Mouse (Mus musculus): Measurements from ENCODE around the gene Cds2. TPM values are rescaled to one million over a fixed set of nuclear protein-coding genes. Genes with fewer than 3 reads are reported as not detected.

The Cds2 gene
- total RNA-seq, 1 experiment = 73.9 TPM

GRCm38 (mm10) chr2:132262175-132262574 lies 773 bp upstream of the Cds2 start:
- peaks cover 2 to 4% of the 10 kb centered on the region in 2 experiments for H3K4me1 ChIP-seq (ENCODE audit: control insufficient read depth in 2 of 2, insufficient read depth in 2 of 2, low read length in 2 of 2, poor library complexity in 1 of 2)
- no peak overlapping the region; the same call in 1 of the 2 replicates for H3K27ac ChIP-seq (ENCODE audit: insufficient read depth, low read depth, low read length, poor library complexity, severe bottlenecking)
- H3K9ac ChIP-seq (ENCODE audit: insufficient read depth, low read depth, low read length, poor library complexity, severe bottlenecking) = no peak overlapping the region
- peak overlapping the region; percentile 55 to 62; a peak in 2 of 4 replicates for H3K4me3 ChIP-seq (ENCODE audit: insufficient read depth in 1 of 2, low read depth in 1 of 2, low read length in 2 of 2, poor library complexity in 1 of 2, severe bottlenecking in 1 of 2)
- no peaks in the 10 kb centered on the region for H3K36me3 ChIP-seq (ENCODE audit: control insufficient read depth, insufficient read depth, low read length, poor library complexity, severe bottlenecking)
- in situ Hi-C loops (cut with MboI; ENCODE audit: low sequenced_read_pairs in 2 of 2, unreplicated experiment in 2 of 2) = no loop called here
- no peak for DNase-seq (ENCODE audit: low read depth, low spot score)
- peak; percentile 28; the same call in 1 of the 2 replicates for TF ChIP-seq ZNF384 (IDR thresholded peaks at IDR 0.05; ENCODE audit: low read depth, low read length)
- TF ChIP-seq HCFC1 (IDR thresholded peaks at IDR 0.05; ENCODE audit: borderline replicate concordance, insufficient read depth, low read length) = no peak
- no peaks in the 10 kb centered on the region for H3K9me3 ChIP-seq (ENCODE audit: control insufficient read depth, insufficient read depth, low read depth, low read length)

GRCm38 (mm10) chr2:132263421-132264265 lies 695 bp downstream of the Cds2 start:
- TF ChIP-seq MAFK (IDR thresholded peaks at IDR 0.05; ENCODE audit: insufficient read depth, low read depth, low read length) = no peak
- no peak for TF ChIP-seq ZC3H11A (IDR thresholded peaks at IDR 0.05; ENCODE audit: borderline replicate concordance, low read depth, low read length)
- no peaks in the 10 kb centered on the region for H3K9me3 ChIP-seq (ENCODE audit: control insufficient read depth, insufficient read depth, low read depth, low read length)
- H3K27ac ChIP-seq (ENCODE audit: insufficient read depth, low read depth, low read length, poor library complexity, severe bottlenecking) = peak overlapping the region; percentile 69
- in situ Hi-C loops (cut with MboI; ENCODE audit: low sequenced_read_pairs in 2 of 2, unreplicated experiment in 2 of 2) = no loop called here
- H3K36me3 ChIP-seq (ENCODE audit: control insufficient read depth, insufficient read depth, low read length, poor library complexity, severe bottlenecking) = no peaks in the 10 kb centered on the region
- peak overlapping the region; percentile 91 to 92 for H3K4me3 ChIP-seq (ENCODE audit: insufficient read depth in 1 of 2, low read depth in 1 of 2, low read length in 2 of 2, poor library complexity in 1 of 2, severe bottlenecking in 1 of 2)
- no peak for DNase-seq (ENCODE audit: low read depth, low spot score)
- peak overlapping the region; percentile 85 for H3K9ac ChIP-seq (ENCODE audit: insufficient read depth, low read depth, low read length, poor library complexity, severe bottlenecking)
- peaks cover 2% of the 10 kb centered on the region in 2 experiments; a peak in 3 of 4 replicates for H3K4me1 ChIP-seq (ENCODE audit: control insufficient read depth in 2 of 2, insufficient read depth in 2 of 2, low read length in 2 of 2, poor library complexity in 1 of 2)

- no peaks in the 10 kb centered on the region for H3K36me3 ChIP-seq (ENCODE audit: control insufficient read depth, insufficient read depth, low read length, poor library complexity, severe bottlenecking)
- H3K4me1 ChIP-seq (ENCODE audit: control insufficient read depth in 2 of 2, insufficient read depth in 2 of 2, low read length in 2 of 2, poor library complexity in 1 of 2) = peaks cover 0 to 5% of the 10 kb centered on the region in 2 experiments; a peak in 3 of 4 replicates
- H3K9ac ChIP-seq (ENCODE audit: insufficient read depth, low read depth, low read length, poor library complexity, severe bottlenecking) = peak overlapping the region; percentile 85
- H3K9me3 ChIP-seq (ENCODE audit: control insufficient read depth, insufficient read depth, low read depth, low read length) = no peaks in the 10 kb centered on the region
- DNase-seq (ENCODE audit: low read depth, low spot score) = no peak
- peak overlapping the region; percentile 91 to 92 for H3K4me3 ChIP-seq (ENCODE audit: insufficient read depth in 1 of 2, low read depth in 1 of 2, low read length in 2 of 2, poor library complexity in 1 of 2, severe bottlenecking in 1 of 2)
- no peak overlapping the region for H3K27ac ChIP-seq (ENCODE audit: insufficient read depth, low read depth, low read length, poor library complexity, severe bottlenecking)
- in situ Hi-C loops (cut with MboI; ENCODE audit: low sequenced_read_pairs in 2 of 2, unreplicated experiment in 2 of 2) = no loop called here
- TF ChIP-seq CHD2 (IDR thresholded peaks at IDR 0.05; ENCODE audit: low read depth, low read length) (no peak), HCFC1 (IDR thresholded peaks at IDR 0.05; ENCODE audit: borderline replicate concordance, insufficient read depth, low read length) (no peak), ZC3H11A (IDR thresholded peaks at IDR 0.05; ENCODE audit: borderline replicate concordance, low read depth, low read length) (no peak), ZNF384 (IDR thresholded peaks at IDR 0.05; ENCODE audit: low read depth, low read length) (no peak)
Measured at GRCm38 (mm10) chr2:132264266-132264710, 1.3 kb downstream of the Cds2 start.

- in situ Hi-C loops (cut with MboI; ENCODE audit: low sequenced_read_pairs in 2 of 2, unreplicated experiment in 2 of 2) = no loop called here
- Histone ChIP-seq H3K36me3 (ENCODE audit: control insufficient read depth, insufficient read depth, low read length, poor library complexity, severe bottlenecking) (no peaks in the 10 kb centered on the region), H3K4me3 (ENCODE audit: insufficient read depth in 1 of 2, low read depth in 1 of 2, low read length in 2 of 2, poor library complexity in 1 of 2, severe bottlenecking in 1 of 2) (no peak overlapping the region), H3K27ac (ENCODE audit: insufficient read depth, low read depth, low read length, poor library complexity, severe bottlenecking) (no peak overlapping the region), H3K9ac (ENCODE audit: insufficient read depth, low read depth, low read length, poor library complexity, severe bottlenecking) (no peak overlapping the region), H3K4me1 (ENCODE audit: control insufficient read depth in 2 of 2, insufficient read depth in 2 of 2, low read length in 2 of 2, poor library complexity in 1 of 2) (peaks cover 0 to 5% of the 10 kb centered on the region in 2 experiments; a peak in 3 of 4 replicates), H3K9me3 (ENCODE audit: control insufficient read depth, insufficient read depth, low read depth, low read length) (no peaks in the 10 kb centered on the region)
- no peak for TF ChIP-seq MAFK (IDR thresholded peaks at IDR 0.05; ENCODE audit: insufficient read depth, low read depth, low read length)
- TF ChIP-seq ZNF384 (IDR thresholded peaks at IDR 0.05; ENCODE audit: low read depth, low read length) = no peak
- no peak for TF ChIP-seq CHD2 (IDR thresholded peaks at IDR 0.05; ENCODE audit: low read depth, low read length)
- TF ChIP-seq HCFC1 (IDR thresholded peaks at IDR 0.05; ENCODE audit: borderline replicate concordance, insufficient read depth, low read length) = no peak
- no peak for TF ChIP-seq ZC3H11A (IDR thresholded peaks at IDR 0.05; ENCODE audit: borderline replicate concordance, low read depth, low read length)
- no peak for DNase-seq (ENCODE audit: low read depth, low spot score)
Measured at GRCm38 (mm10) chr2:132265196-132265595, 2.2 kb downstream of the Cds2 start.

All from ES-E14 (cell line).